Mouse (Mus musculus) stomach, adult 2 months (tissue): Measurements from ENCODE around the gene Cops7a. TPM values are rescaled to one million over a fixed set of nuclear protein-coding genes. Genes with fewer than 3 reads are reported as not detected.

Experiments used
- polyA plus RNA-seq: library from polyadenylated mRNA; depleted of rRNA; stranded (reverse); fragments of >200 nt; gene quantifications from 2 replicates; pipeline ENCODE4 v1.2.3, GENCODE M21; 2012; rRNA removed

The Cops7a gene
- polyA plus RNA-seq, result 101 and 118 TPM in 2 replicates

GRCm38 (mm10) chr6:124965088-124965719 is at the start of gene Cops7a:
Gene Cops7a (minus strand): TSS chr6:124965538.

GRCm38 (mm10) chr6:125009129-125009180 is 43.6 kb upstream of the Cops7a start, which contains the start of gene Zfp384:
Gene Zfp384 (plus strand): TSS chr6:125009145.

GRCm38 (mm10) chr6:124996551-124997501 is 31.5 kb upstream of the Cops7a start, which contains the start of gene Pianp:
Gene Pianp (plus strand): TSS chr6:124996694.

GRCm38 (mm10) chr6:124930754-124931524 is 34.4 kb downstream of the Cops7a start, which contains the start of gene Mlf2:
Gene Mlf2 (plus strand): TSS chr6:124931386.

GRCm38 (mm10) chr6:124919695-124920317 is 45.5 kb downstream of the Cops7a start, which contains the start of gene Ptms:
Gene Ptms (minus strand): TSS chr6:124920103.

GRCm38 (mm10) chr6:124911533-124912218 is 53.7 kb downstream of the Cops7a start, which contains the start of gene Lag3:
Gene Lag3 (minus strand): TSS chr6:124911705.

Other genes starting within 250 kb of the Cops7a start
- 9.1 and 9.5 TPM in 2 replicates for gene Ptpn6, start 226.8 kb downstream of the Cops7a start, polyA plus RNA-seq
- 80.8 and 106 TPM in 2 replicates for gene Grcc10, start 224.2 kb downstream of the Cops7a start, polyA plus RNA-seq
- not detected in 2 replicates for gene Gm45234, start 209.5 kb downstream of the Cops7a start, polyA plus RNA-seq
- 38.7 and 38.9 TPM in 2 replicates for gene Atn1, start 209.0 kb downstream of the Cops7a start, polyA plus RNA-seq
- 4.7 and 5.5 TPM in 2 replicates for gene Eno2, start 195.9 kb downstream of the Cops7a start, polyA plus RNA-seq
- gene Lrrc23, start 185.8 kb downstream of the Cops7a start, polyA plus RNA-seq, result 0.13 and 0.26 TPM in 2 replicates
- 14.1 and 16.2 TPM in 2 replicates for gene Spsb2, start 156.9 kb downstream of the Cops7a start, polyA plus RNA-seq
- 179 and 210 TPM in 2 replicates for gene Tpi1, start 151.2 kb downstream of the Cops7a start, polyA plus RNA-seq
- gene Usp5, start 136.1 kb downstream of the Cops7a start, polyA plus RNA-seq, result 36.1 and 46.9 TPM in 2 replicates
- gene Cdca3, start 136.0 kb downstream of the Cops7a start, polyA plus RNA-seq, result 19.8 and 24.0 TPM in 2 replicates
- 0.10 and 0.24 TPM in 2 replicates for gene Gnb3, start 125.3 kb downstream of the Cops7a start, polyA plus RNA-seq
- 12.1 and 14.8 TPM in 2 replicates for gene P3h3, start 107.8 kb downstream of the Cops7a start, polyA plus RNA-seq
- gene Gpr162, start 101.6 kb downstream of the Cops7a start, polyA plus RNA-seq, result 0.77 and 0.80 TPM in 2 replicates
- gene Cd4, start 77.3 kb downstream of the Cops7a start, polyA plus RNA-seq, result 0.58 and 0.83 TPM in 2 replicates
- 0.84 and 2.3 TPM in 2 replicates for gene Lag3, start 53.8 kb downstream of the Cops7a start, polyA plus RNA-seq
- gene Ptms, start 45.4 kb downstream of the Cops7a start, polyA plus RNA-seq, result 1,316 and 1,529 TPM in 2 replicates
- 194 and 239 TPM in 2 replicates for gene Mlf2, start 34.2 kb downstream of the Cops7a start, polyA plus RNA-seq
- gene Pianp, start 31.2 kb upstream of the Cops7a start, polyA plus RNA-seq, result 7.0 and 7.5 TPM in 2 replicates
- gene Zfp384, start 43.6 kb upstream of the Cops7a start, polyA plus RNA-seq, result 24.5 and 29.6 TPM in 2 replicates
- 13.9 and 17.2 TPM in 2 replicates for gene Ing4, start 74.2 kb upstream of the Cops7a start, polyA plus RNA-seq
- gene Acrbp, start 84.2 kb upstream of the Cops7a start, polyA plus RNA-seq, result 8.2 and 12.1 TPM in 2 replicates
- gene Lpar5, start 102.4 kb upstream of the Cops7a start, polyA plus RNA-seq, result 27.0 and 30.5 TPM in 2 replicates
- 17.1 and 18.8 TPM in 2 replicates for gene Chd4, start 130.4 kb upstream of the Cops7a start, polyA plus RNA-seq
- 3.1 and 4.1 TPM in 2 replicates for gene Nop2, start 166.4 kb upstream of the Cops7a start, polyA plus RNA-seq
- 9.6 and 10.3 TPM in 2 replicates for gene Iffo1, start 179.7 kb upstream of the Cops7a start, polyA plus RNA-seq
- gene Gapdh, start 200.9 kb upstream of the Cops7a start, polyA plus RNA-seq, result 1,141 and 2,470 TPM in 2 replicates
- 21.9 and 24.8 TPM in 2 replicates for gene Ncapd2, start 226.2 kb upstream of the Cops7a start, polyA plus RNA-seq
- 20.7 and 26.9 TPM in 2 replicates for gene Mrpl51, start 226.3 kb upstream of the Cops7a start, polyA plus RNA-seq